Mouse (Mus musculus): ENCODE data around the gene Sertad4.

Gene Sertad4

DNA sequence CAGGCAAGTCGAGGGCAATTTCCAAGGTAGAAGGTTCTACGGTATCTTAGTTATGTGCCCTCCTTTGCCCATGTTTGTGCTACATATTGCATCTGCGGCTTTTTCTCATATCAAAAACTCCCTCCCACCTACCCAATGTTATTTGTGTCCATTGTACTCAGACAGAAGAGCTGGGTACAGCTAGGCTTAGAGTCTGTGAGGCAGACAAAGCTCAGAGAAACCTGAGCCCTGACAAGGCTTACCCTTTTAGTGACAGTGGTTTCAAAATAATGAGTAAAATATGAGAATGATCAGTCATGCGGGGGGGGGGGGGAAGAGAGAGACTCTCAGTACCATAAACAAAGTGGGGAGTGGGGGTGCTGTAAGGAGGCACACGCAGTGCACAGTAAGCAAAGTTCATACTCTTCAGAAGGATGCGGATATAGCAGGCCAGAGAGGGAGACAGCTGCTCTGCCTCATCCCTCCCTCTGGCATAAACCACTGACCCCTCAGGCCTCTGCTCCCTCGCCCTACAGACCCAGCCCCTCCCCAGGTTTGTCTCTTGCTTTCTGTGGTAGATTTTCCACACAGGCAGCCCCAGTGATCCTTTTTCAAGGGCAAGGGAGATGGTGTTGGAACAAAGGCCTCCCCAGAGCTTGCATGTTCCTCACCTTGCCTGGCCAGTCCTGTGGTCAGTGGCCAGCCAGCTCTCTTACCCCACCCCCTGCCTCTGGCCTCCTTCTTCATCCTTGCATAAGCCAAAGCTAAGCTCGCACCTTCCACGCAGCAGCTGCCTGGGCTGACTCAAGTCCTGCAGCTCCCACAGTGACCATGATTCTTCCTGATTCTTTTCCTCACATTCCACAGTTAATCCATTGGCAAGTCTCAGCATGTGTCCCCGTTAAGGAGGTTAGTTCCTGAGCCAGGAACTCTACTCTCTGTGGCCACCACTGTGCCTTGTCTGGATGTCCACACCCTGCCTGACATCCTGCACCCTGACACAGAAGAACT lies 49.1 kb downstream of the Sertad4 start:
- DNase-seq (ENCODE audit: low spot score in 2 of 2): no peak

DNA sequence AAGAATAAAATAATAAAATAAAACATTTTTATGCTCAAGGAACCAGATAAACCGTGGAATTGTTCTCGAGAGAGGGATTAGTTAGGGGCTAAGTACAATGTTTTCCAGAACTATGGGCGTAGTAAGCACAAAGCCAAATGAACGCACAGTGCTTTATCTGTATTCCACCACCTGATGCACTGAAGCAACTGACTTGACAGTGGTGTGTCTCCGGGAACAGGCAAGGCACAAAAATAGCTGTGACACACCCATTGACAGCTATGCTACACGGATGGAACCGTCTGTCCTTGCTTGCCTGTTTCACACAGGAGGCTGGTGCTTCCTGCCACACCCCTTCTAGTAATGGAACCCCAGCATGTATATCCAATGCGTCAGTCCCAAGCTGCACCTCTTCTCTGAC lies 55.2 kb downstream of the Sertad4 start:
- DNase-seq (ENCODE audit: low spot score in 2 of 2): no peak

DNA sequence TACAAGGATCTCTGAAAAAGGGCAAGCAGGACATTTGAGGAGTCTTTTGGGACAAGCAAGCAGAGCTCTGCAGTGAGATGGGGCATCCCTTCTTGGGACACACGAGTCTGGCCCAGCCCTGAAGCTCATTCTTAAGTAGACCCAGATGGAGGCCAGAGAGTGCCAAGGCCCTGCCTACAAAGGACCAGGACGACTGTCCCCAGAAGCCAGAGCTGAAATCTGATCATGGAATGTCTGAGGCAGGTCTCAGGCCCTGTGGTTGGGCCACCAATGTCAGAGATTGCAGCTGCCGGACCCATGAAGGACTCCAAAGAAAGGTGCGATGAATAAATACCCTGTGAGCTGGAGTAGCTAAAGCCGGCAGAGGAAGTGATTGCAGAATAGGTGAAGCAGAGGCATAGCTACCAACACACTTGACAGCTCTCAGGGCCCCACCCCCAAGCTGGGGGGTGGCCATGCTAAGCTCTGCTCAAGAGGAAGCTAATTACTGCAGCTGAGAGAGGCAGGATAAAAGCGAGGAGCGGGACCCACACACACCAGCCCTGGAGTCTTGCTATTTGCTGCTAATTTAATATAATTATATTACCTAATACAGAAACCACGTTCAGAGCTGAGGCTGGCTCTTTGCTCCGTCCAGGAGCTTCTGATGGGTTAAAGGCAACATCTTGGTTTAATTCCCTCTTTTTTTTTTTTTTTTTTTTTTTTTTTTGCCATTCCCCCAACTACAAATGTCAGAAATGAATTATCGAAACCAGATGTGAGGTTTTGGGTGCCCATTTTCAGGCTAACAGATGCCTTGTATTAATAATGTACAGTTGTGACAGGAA lies 56.2 kb downstream of the Sertad4 start:
- DNase-seq (ENCODE audit: low spot score in 2 of 2): peak in 1 of 2 experiments; percentile 35

DNA sequence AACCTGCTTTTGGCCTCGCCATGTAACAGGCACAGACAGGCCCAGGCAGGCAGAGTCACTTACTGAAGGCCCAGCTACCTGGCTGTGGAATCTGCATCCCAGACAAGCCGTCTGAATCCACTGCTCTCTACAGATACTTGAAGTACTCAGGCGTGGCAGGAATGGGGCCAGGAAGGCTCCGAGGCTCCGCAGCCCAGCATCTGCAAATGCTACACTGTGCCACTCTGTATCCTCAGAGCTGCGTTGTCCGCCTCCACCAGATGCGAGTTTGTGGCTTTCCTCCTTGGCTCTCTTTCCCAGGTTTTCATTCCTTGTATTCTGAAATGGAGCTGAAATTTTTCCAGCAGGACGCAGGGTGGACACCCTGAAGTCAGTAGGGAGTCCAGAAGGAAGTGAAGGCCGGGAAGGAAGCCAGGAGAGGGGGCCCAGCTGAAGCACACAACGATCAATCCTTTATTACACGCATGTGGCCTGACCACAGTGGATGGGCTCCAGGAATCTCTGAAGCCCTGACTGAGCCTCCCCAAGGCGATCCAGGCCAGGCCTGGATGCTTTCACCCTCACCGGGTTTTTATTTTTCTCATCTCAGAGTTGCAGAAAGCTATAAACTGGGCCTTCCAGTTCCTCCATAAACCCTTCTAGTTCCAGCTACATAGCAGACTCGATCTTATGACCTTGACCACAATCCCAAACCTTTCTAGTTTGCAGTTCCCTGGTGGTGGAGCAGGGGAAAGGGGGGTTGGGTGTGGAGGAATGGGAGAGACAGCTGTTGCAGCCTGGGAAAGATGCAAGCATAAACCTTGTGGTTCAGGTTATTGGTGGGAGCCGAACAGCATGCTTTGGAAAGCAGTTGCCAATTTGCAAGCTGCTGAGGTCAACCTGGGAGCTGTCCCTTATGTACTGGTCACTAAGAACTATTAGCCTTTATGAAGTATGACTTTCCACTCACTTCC lies 57.1 kb downstream of the Sertad4 start:
- DNase-seq (ENCODE audit: low spot score in 2 of 2): no peak

DNA sequence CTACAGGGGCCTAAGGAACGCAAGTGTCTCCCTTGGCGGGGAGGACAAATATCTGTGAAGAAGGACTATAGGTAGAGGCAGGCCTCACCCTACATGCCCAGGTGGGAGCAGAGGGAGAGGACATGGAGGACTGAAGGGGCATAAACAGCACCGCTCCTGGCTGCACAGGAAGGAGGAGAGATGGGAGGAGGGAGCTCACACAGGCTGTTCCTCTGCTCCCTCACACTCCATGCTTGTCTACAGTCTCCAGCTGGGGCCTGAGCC lies 58.6 kb downstream of the Sertad4 start:
- DNase-seq (ENCODE audit: low spot score in 2 of 2): no peak

DNA sequence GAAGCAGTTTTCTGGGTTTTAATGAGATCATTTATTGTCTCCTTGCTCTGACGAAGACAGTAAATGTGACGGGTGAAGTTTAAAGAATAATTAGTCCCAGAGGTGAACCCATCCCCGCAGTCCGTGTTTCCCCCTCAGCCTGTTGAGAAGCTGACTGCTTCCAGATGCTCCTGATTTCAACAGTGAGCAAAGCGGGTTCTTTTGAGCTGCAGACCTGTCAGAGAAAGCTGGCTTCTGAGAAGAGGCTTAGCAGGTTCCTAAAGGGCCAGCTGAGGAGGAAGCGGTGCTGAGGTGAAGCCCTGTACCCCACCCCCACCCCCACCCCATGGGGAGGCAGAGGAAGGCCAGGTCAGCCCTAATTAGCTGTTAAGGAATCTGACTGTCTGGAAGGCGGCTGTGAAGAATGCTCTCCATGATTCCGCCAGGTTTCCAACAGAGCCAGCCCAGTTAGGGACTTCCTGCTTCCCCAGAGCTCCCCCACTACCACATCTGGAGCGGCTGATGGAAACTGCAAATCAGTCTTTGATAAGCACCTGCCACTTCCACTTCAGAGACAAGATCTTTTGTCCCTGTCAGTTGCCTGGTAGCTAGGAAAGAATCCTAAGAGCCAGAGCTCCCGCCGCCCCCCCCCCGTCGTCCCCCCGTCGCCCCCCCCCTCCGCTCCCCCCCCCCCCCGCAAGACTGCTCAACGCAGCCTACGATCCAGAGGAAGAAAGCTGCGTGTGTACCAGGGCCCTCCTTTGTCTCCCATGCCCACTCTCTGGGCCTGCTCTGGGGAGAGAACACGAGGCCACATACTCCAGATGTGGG lies 59.1 kb downstream of the Sertad4 start:
- DNase-seq (ENCODE audit: low spot score in 2 of 2): no peak

DNA sequence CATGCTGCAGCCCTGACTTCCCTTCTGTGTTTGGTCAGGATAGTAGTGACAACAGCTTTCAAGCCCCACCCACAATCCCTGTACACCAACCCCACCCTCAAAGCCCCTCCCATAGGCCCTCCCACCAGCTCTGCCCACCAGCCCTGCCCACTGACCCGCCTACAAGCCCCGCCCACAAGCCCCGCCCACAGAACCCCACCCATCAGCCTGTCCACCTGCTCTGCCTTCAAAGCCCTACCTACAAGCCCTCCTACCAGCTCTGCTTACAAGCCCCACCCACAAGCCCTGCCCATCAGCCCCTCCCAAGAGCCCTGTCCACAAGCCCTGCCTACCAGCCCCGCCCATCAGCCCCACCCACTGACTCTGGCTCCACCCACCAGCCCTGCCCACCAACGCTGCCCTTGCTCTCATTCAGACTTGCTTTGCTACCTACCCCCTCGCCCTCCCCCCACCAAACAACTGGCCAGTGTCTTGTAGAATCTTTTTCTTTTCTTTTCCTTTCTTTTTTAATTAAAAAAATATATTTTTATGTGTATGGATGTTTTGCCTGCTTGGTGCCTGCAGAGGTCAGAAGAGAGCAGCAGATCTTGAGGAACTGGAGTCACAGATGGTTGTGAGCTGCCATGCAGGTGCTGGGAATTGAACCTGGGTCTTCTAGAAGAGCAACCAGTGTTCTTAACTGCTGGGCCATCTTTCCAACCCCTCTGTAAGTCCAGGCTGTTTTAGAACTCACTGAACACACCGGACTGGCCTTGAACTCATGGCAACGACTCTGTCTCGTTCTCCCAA lies 60.4 kb downstream of the Sertad4 start:
- DNase-seq (ENCODE audit: low spot score in 2 of 2): no peak
